Mouse (Mus musculus) bone marrow macrophage, adult 2 months (primary cell): ENCODE results near the gene Wnt5a.

Source experiments
- CTCF ChIP-seq: IDR thresholded peaks from 2 replicates; pipeline ENCODE4 v1.5.1; 2012; ENCODE audit warnings: low read depth, mild to moderate bottlenecking, low read length, moderate library complexity
- POLR2A ChIP-seq: IDR thresholded peaks from 2 replicates; pipeline ENCODE4 v1.6.1; 2012; ENCODE audit warnings: mild to moderate bottlenecking, low read depth, low read length, borderline replicate concordance

- TF ChIP-seq CTCF (no peak), POLR2A (no peak)
Measured at GRCm38 (mm10) chr14:28561861-28562260, 57.3 kb downstream of the Wnt5a start.
